Mouse (Mus musculus) MEL (cell line): ENCODE results near the gene Rnf157. TPM values are rescaled to one million over a fixed set of nuclear protein-coding genes. Genes with fewer than 3 reads are reported as not detected.

Experiments used
- DNase-seq: peaks from one replicate; pipeline ENCODE4 v3.0.0; 2011; ENCODE audit warnings: low read depth, low spot score
- H3K27ac ChIP-seq: 2 replicates; pipeline ENCODE4 v1.5.1; 2012; ENCODE audit warnings: low read depth, mild to moderate bottlenecking, control low read depth, low read length, moderate library complexity; ENCODE audit not compliant: control insufficient read depth
- H3K27me3 ChIP-seq, 2 experiments: fragments of 150-350 bp in 1 of 2; sonication (generic) in 1 of 2; 2 replicates each; pipeline ENCODE4 v1.6.1; 2012; ENCODE audit warnings: low read length in 2 of 2, mild to moderate bottlenecking in 2 of 2, improper control_type of control experiment in 1 of 2, moderate library complexity in 1 of 2; ENCODE audit not compliant: insufficient read depth in 2 of 2, control insufficient read depth in 1 of 2
- H3K36me3 ChIP-seq, 2 experiments: 2 replicates each; pipeline ENCODE4 v1.6.1; 2012 to 2014; ENCODE audit warnings: low read length in 2 of 2, improper control_type of control experiment in 1 of 2, inconsistent platforms in 1 of 2, mild to moderate bottlenecking in 1 of 2; ENCODE audit not compliant: insufficient read depth in 2 of 2, control insufficient read depth in 1 of 2
- H3K4me1 ChIP-seq, 2 experiments: fragments of 150-350 bp in 1 of 2; sonication (generic) in 1 of 2; 2 replicates each; pipeline ENCODE4 v1.6.1; 2012; ENCODE audit warnings: low read length in 2 of 2, improper control_type of control experiment in 1 of 2, mild to moderate bottlenecking in 1 of 2; ENCODE audit not compliant: insufficient read depth in 2 of 2, control insufficient read depth in 1 of 2
- H3K4me3 ChIP-seq, 2 experiments: fragments of 150-350 bp in 1 of 2; sonication (generic) in 1 of 2; 2 replicates each; pipeline ENCODE4 v1.5.1; 2012; ENCODE audit warnings: low read depth in 2 of 2, low read length in 2 of 2, mild to moderate bottlenecking in 2 of 2, moderate library complexity in 2 of 2, control low read depth in 1 of 2, improper control_type of control experiment in 1 of 2; ENCODE audit not compliant: control insufficient read depth in 1 of 2, insufficient read depth in 1 of 2
- H3K79me2 ChIP-seq: 2 replicates; pipeline ENCODE4 v1.6.1; 2012; ENCODE audit warnings: mild to moderate bottlenecking, low read length, moderate library complexity; ENCODE audit not compliant: control insufficient read depth, poor library complexity, insufficient read depth
- H3K9ac ChIP-seq: 2 replicates; pipeline ENCODE4 v1.6.1; 2012; ENCODE audit warnings: low read depth, mild to moderate bottlenecking, control low read depth, low read length, moderate library complexity; ENCODE audit not compliant: control insufficient read depth, poor library complexity, severe bottlenecking
- H3K9me3 ChIP-seq: fragments of 150-350 bp; sonication (generic); replicated peaks from 2 replicates; pipeline ENCODE4 v1.6.1; 2012; ENCODE audit warnings: mild to moderate bottlenecking, low read length, improper control_type of control experiment, moderate library complexity; ENCODE audit not compliant: insufficient read depth
- CHD1 ChIP-seq: IDR thresholded peaks from 2 replicates; pipeline ENCODE4 v1.6.1; 2012; ENCODE audit warnings: low read depth, mild to moderate bottlenecking, inconsistent platforms, low read length, improper control_type of control experiment
- CHD2 ChIP-seq: IDR thresholded peaks from 2 replicates; pipeline ENCODE4 v1.6.1; 2011; ENCODE audit warnings: low read length, improper control_type of control experiment
- CTCF ChIP-seq, 3 experiments: IDR thresholded peaks in 2 of 3; conservative IDR thresholded peaks in 1 of 3; 2 replicates each; pipeline ENCODE4 v1.5.1; 2011 to 2012; ENCODE audit warnings: low read length in 3 of 3, low read depth in 2 of 3, mild to moderate bottlenecking in 2 of 3, improper control_type of control experiment in 1 of 3, inconsistent platforms in 1 of 3, mixed read lengths in 1 of 3, moderate library complexity in 1 of 3; ENCODE audit not compliant: control insufficient read depth in 1 of 3, insufficient read depth in 1 of 3, poor library complexity in 1 of 3, severe bottlenecking in 1 of 3
- E2F4 ChIP-seq: IDR thresholded peaks from 2 replicates; pipeline ENCODE4 v1.6.1; 2011; ENCODE audit warnings: low read depth, low read length, improper control_type of control experiment, borderline replicate concordance
- ELF1 ChIP-seq: IDR thresholded peaks from 2 replicates; pipeline ENCODE4 v1.6.1; 2014; ENCODE audit warnings: low read depth, mild to moderate bottlenecking, inconsistent platforms, low read length, improper control_type of control experiment, moderate library complexity
- EP300 ChIP-seq, 2 experiments: IDR thresholded peaks; 2 replicates each; pipeline ENCODE4 v1.6.1; 2011; ENCODE audit warnings: improper control_type of control experiment in 2 of 2, low read length in 2 of 2, low read depth in 1 of 2, mild to moderate bottlenecking in 1 of 2
- ETS1 ChIP-seq: IDR thresholded peaks from 2 replicates; pipeline ENCODE4 v1.6.1; 2012; ENCODE audit warnings: low read depth, mild to moderate bottlenecking, inconsistent platforms, low read length, improper control_type of control experiment, moderate library complexity
- GABPA ChIP-seq: IDR thresholded peaks from 2 replicates; pipeline ENCODE4 v1.6.1; 2012; ENCODE audit warnings: low read depth, mild to moderate bottlenecking, inconsistent platforms, low read length, improper control_type of control experiment, moderate library complexity
- GATA1 ChIP-seq: IDR thresholded peaks from 2 replicates; pipeline ENCODE4 v1.6.1; 2011; ENCODE audit warnings: low read depth, low read length, improper control_type of control experiment
- HCFC1 ChIP-seq: IDR thresholded peaks from 2 replicates; pipeline ENCODE4 v1.6.1; 2012; ENCODE audit warnings: low read depth, mild to moderate bottlenecking, inconsistent platforms, low read length, improper control_type of control experiment, moderate library complexity
- JUND ChIP-seq: IDR thresholded peaks from 2 replicates; pipeline ENCODE4 v1.6.1; 2011; ENCODE audit warnings: low read depth, mild to moderate bottlenecking, improper control_type of control experiment, low read length
- KAT2A ChIP-seq: conservative IDR thresholded peaks from 2 replicates; pipeline ENCODE4 v1.6.1; 2012; ENCODE audit warnings: low read depth, low read length, improper control_type of control experiment, inconsistent platforms
- MAFK ChIP-seq: IDR thresholded peaks from 2 replicates; pipeline ENCODE4 v1.6.1; 2011; ENCODE audit warnings: low read depth, mild to moderate bottlenecking, low read length, improper control_type of control experiment, borderline replicate concordance
- MAX ChIP-seq: IDR thresholded peaks from 2 replicates; pipeline ENCODE4 v1.6.1; 2011; ENCODE audit warnings: low read length, improper control_type of control experiment
- MEF2A ChIP-seq: IDR thresholded peaks from 2 replicates; pipeline ENCODE4 v1.6.1; 2014; ENCODE audit warnings: low read depth, mild to moderate bottlenecking, inconsistent platforms, low read length, improper control_type of control experiment; ENCODE audit not compliant: poor library complexity, insufficient replicate concordance, severe bottlenecking; ENCODE audit errors: extremely low read depth
- MXI1 ChIP-seq: IDR thresholded peaks from 2 replicates; pipeline ENCODE4 v1.6.1; 2011; ENCODE audit warnings: mild to moderate bottlenecking, low read depth, low read length, improper control_type of control experiment
- MYB ChIP-seq: IDR thresholded peaks from 2 replicates; pipeline ENCODE4 v1.6.1; 2011; ENCODE audit warnings: mild to moderate bottlenecking, low read depth, low read length, improper control_type of control experiment
- MYC ChIP-seq: IDR thresholded peaks from 2 replicates; pipeline ENCODE4 v1.6.1; 2011; ENCODE audit warnings: low read depth, mild to moderate bottlenecking, low read length, improper control_type of control experiment, moderate library complexity
- NELFE ChIP-seq: IDR thresholded peaks from 2 replicates; pipeline ENCODE4 v1.6.1; 2011; ENCODE audit warnings: low read depth, low read length, improper control_type of control experiment
- NRF1 ChIP-seq: IDR thresholded peaks from 2 replicates; pipeline ENCODE4 v1.6.1; 2014; ENCODE audit warnings: low read depth, mild to moderate bottlenecking, inconsistent platforms, low read length, improper control_type of control experiment, moderate library complexity; ENCODE audit not compliant: poor library complexity, insufficient read depth, severe bottlenecking
- POLR2A ChIP-seq, 2 experiments: IDR thresholded peaks; 2 replicates each; pipeline ENCODE4 v1.6.1; 2011 to 2012; ENCODE audit warnings: low read length in 2 of 2, mild to moderate bottlenecking in 2 of 2, control low read depth in 1 of 2, improper control_type of control experiment in 1 of 2, low read depth in 1 of 2, moderate library complexity in 1 of 2; ENCODE audit not compliant: control insufficient read depth in 1 of 2, insufficient read depth in 1 of 2, poor library complexity in 1 of 2
- POLR2AphosphoS5 ChIP-seq: IDR thresholded peaks from 2 replicates; pipeline ENCODE4 v1.6.1; 2012; ENCODE audit warnings: low read depth, borderline replicate concordance, mild to moderate bottlenecking, inconsistent platforms, low read length, moderate library complexity, mixed read lengths
- RCOR1 ChIP-seq: IDR thresholded peaks from 2 replicates; pipeline ENCODE4 v1.6.1; 2012; ENCODE audit warnings: low read depth, mild to moderate bottlenecking, inconsistent platforms, low read length, improper control_type of control experiment
- SIN3A ChIP-seq: IDR thresholded peaks from 2 replicates; pipeline ENCODE4 v1.6.1; 2012; ENCODE audit warnings: low read length, improper control_type of control experiment, inconsistent platforms
- SMC3 ChIP-seq: IDR thresholded peaks from 2 replicates; pipeline ENCODE4 v1.6.1; 2011; ENCODE audit warnings: low read depth, low read length, improper control_type of control experiment
- TAL1 ChIP-seq: IDR thresholded peaks from 2 replicates; pipeline ENCODE4 v1.6.1; 2012; ENCODE audit warnings: mild to moderate bottlenecking, inconsistent platforms, low read length, moderate library complexity, mixed read lengths
- TCF12 ChIP-seq: IDR thresholded peaks from 2 replicates; pipeline ENCODE4 v1.6.1; 2014; ENCODE audit warnings: low read depth, mild to moderate bottlenecking, inconsistent platforms, low read length, improper control_type of control experiment, moderate library complexity
- UBTF ChIP-seq: IDR thresholded peaks from 2 replicates; pipeline ENCODE4 v1.6.1; 2012; ENCODE audit warnings: low read depth, mild to moderate bottlenecking, inconsistent platforms, low read length, improper control_type of control experiment, moderate library complexity, borderline replicate concordance; ENCODE audit not compliant: insufficient read depth
- USF1 ChIP-seq: IDR thresholded peaks from 2 replicates; pipeline ENCODE4 v1.6.1; 2014; ENCODE audit warnings: low read depth, mild to moderate bottlenecking, inconsistent platforms, low read length, improper control_type of control experiment, moderate library complexity
- USF2 ChIP-seq, 2 experiments: IDR thresholded peaks; 2 replicates each; pipeline ENCODE4 v1.6.1; 2011 to 2012; ENCODE audit warnings: improper control_type of control experiment in 2 of 2, low read length in 2 of 2, borderline replicate concordance in 1 of 2, inconsistent platforms in 1 of 2, low read depth in 1 of 2, mild to moderate bottlenecking in 1 of 2; ENCODE audit not compliant: insufficient read depth in 1 of 2
- ZC3H11A ChIP-seq: IDR thresholded peaks from 2 replicates; pipeline ENCODE4 v1.6.1; 2012; ENCODE audit warnings: low read depth, mild to moderate bottlenecking, inconsistent platforms, low read length, improper control_type of control experiment
- ZKSCAN1 ChIP-seq: IDR thresholded peaks from 2 replicates; pipeline ENCODE4 v1.6.1; 2012; ENCODE audit warnings: low read depth, mild to moderate bottlenecking, inconsistent platforms, low read length, improper control_type of control experiment, moderate library complexity
- ZMIZ1 ChIP-seq: IDR thresholded peaks from 2 replicates; pipeline ENCODE4 v1.6.1; 2012; ENCODE audit warnings: low read depth, mild to moderate bottlenecking, inconsistent platforms, low read length, improper control_type of control experiment, moderate library complexity
- ZNF384 ChIP-seq: IDR thresholded peaks from 2 replicates; pipeline ENCODE4 v1.6.1; 2012; ENCODE audit warnings: low read depth, mild to moderate bottlenecking, inconsistent platforms, low read length, improper control_type of control experiment
- polyA plus RNA-seq, 2 experiments: library from polyadenylated mRNA; stranded (reverse) in 1 of 2; unstranded in 1 of 2; fragments of >175 nt in 1 of 2; fragments of >200 nt in 1 of 2; gene quantifications; 2 replicates each; pipeline versions ENCODE4 v1.2.1 to v1.2.4; 2012; ENCODE audit warnings: low replicate concordance in 2 of 2, low read depth in 1 of 2; ENCODE audit not compliant: insufficient read length in 2 of 2, insufficient read depth in 1 of 2, missing spikeins in 1 of 2
- total RNA-seq: library from RNA; depleted of rRNA; stranded (reverse); fragments of 300-350 nt; gene quantifications from 2 replicates; pipeline ENCODE4 v1.2.3, GENCODE M21; 2012

The Rnf157 gene
- total and polyA plus RNA-seq, 3 experiments, result 7.5 to 10.9 TPM; not detected in 1

DNA sequence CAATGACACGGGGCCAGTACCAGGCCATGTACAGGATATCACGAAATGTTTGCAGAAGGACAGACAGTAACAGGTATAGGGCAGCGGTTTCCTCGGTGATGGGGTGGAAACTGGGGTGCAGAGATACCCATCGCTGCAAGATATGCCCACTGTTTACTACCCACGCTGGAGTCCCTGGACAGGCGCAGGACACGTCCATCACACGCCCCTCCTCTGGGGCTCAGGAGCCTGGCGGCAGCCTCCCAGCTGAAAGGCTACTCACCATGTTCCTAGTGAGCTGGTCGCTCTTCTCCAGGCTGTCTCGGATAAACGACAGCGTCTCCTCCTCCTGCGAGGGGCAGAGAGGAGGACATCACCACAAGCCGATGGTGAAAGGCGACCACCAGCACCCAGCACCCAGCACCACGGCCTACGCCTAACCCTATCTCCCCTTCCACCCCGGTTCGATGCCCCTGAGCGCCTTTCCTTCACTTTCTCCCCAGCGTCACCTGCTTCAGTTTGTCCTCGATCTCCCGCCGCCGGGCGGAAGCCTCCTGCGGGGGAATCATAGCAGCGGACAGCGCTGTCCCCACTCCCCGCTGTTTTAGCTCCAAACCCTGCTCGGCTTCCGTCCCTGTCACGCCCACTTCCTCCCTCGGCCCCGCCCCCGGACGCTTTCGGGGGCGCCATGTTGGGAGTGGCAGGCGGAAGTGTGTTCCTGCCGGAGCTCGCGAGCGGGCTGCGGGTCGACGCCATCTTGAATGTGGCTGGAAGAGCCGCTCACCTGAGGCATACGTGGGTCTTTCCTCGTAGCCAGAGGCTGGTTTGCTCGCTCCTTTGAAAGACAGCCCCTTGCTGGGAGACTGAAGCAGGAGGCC lies 106.5 kb downstream of the Rnf157 start:
- Histone ChIP-seq H3K27ac (peak overlapping the region; percentile 94), H3K79me2 (peaks cover 3% of the 10 kb centered on the region; the same call in 1 of the 2 replicates)
- TF ChIP-seq SIN3A (peak; percentile 98), ZNF384 (peak; percentile 34; the same call in 1 of the 2 replicates), CHD2 (peak; percentile 71), NRF1 (peak; percentile 63), EP300 (IDR thresholded peaks at IDR 0.05; ENCODE audit: low read depth in 1 of 2, low read length in 2 of 2) (peak in 1 of 2 experiments; percentile 73; a peak in 2 of 4 replicates), JUND (no peak), CTCF (IDR thresholded peaks at IDR 0.05 in 2 of 3, conservative IDR thresholded peaks at IDR 0.05 in 1 of 3; ENCODE audit: control insufficient read depth in 1 of 3, insufficient read depth in 1 of 3, low read depth in 2 of 3, low read length in 3 of 3, poor library complexity in 1 of 3, severe bottlenecking in 1 of 3) (no peak), USF1 (peak; percentile 63), MXI1 (peak; percentile 86), MYC (peak; percentile 80; the same call in 1 of the 2 replicates), NELFE (peak; percentile 78; the same call in 1 of the 2 replicates), POLR2AphosphoS5 (0 out of 2 replicates have a peak, but pooled peaks have one; percentile 32), MYB (no peak; the same call in 1 of the 2 replicates), CHD1 (no peak), UBTF (no peak), ELF1 (peak; percentile 97), TCF12 (peak; percentile 81), E2F4 (peak; percentile 51; the same call in 1 of the 2 replicates), MEF2A (peak; percentile 66; the same call in 1 of the 2 replicates), ETS1 (peak; percentile 75), HCFC1 (peak; percentile 100), KAT2A (peak; percentile 96), RCOR1 (peak; percentile 82), MAFK (no peak; the same call in 1 of the 2 replicates), ZC3H11A (no peak), TAL1 (no peak), ZKSCAN1 (no peak), USF2 (IDR thresholded peaks at IDR 0.05; ENCODE audit: borderline replicate concordance in 1 of 2, insufficient read depth in 1 of 2, low read depth in 1 of 2, low read length in 2 of 2) (no peak), SMC3 (peak; percentile 18; the same call in 1 of the 2 replicates), GABPA (peak; percentile 70; the same call in 1 of the 2 replicates), MAX (peak; percentile 60; the same call in 1 of the 2 replicates), POLR2A (IDR thresholded peaks at IDR 0.05; ENCODE audit: control insufficient read depth in 1 of 2, insufficient read depth in 1 of 2, low read depth in 1 of 2, low read length in 2 of 2, poor library complexity in 1 of 2) (peak; percentile 72 to 75), ZMIZ1 (peak; percentile 72; the same call in 1 of the 2 replicates), GATA1 (no peak)

More for the DNA sequence above, 106.5 kb downstream of the Rnf157 start:
- Histone ChIP-seq H3K4me3 (peak overlapping the region; percentile 64 to 90), H3K36me3 (peaks cover 0 to 11% of the 10 kb centered on the region in 2 experiments; a peak in 3 of 4 replicates), H3K9me3 (no peaks in the 10 kb centered on the region), H3K9ac (peak overlapping the region; percentile 75), H3K27me3 (no peaks in the 10 kb centered on the region), H3K4me1 (peaks cover 9 to 16% of the 10 kb centered on the region in 2 experiments)
- peak; percentile 99 for DNase-seq
